Mouse (Mus musculus) hindbrain, embryonic 11.5 days (tissue): Measurements from ENCODE around the gene Samd4b. TPM values are rescaled to one million over a fixed set of nuclear protein-coding genes. Genes with fewer than 3 reads are reported as not detected.
"Not testable (repeated sequence)": the region's sequence is repeated elsewhere in the genome, so short reads cannot be mapped to it uniquely, and the experiment has no call there.

Experiments
- ATAC-seq: fragments of 200-750 bp; cut with Nextera tagmentation; 2 replicates; pipeline ENCODE4 v1.8.0; 2017; ENCODE audit warnings: mild to moderate bottlenecking, moderate TSS enrichment, moderate library complexity; ENCODE audit not compliant: low FRiP score
- DNase-seq: peaks from one replicate; pipeline ENCODE4 v3.0.0-alpha.2; 2015; ENCODE audit warnings: low spot score
- H3K27ac ChIP-seq: fragments of 300-500 bp; sonication (generic); 2 replicates; pipeline ENCODE4 v1.5.1; 2014; ENCODE audit warnings: mild to moderate bottlenecking, low read depth, low read length
- H3K27me3 ChIP-seq: fragments of 300-500 bp; sonication (generic); 2 replicates; pipeline ENCODE4 v1.6.1; 2014; ENCODE audit warnings: mild to moderate bottlenecking, low read length, moderate library complexity, mixed read lengths; ENCODE audit not compliant: control insufficient read depth, insufficient read depth
- H3K36me3 ChIP-seq: fragments of 300-500 bp; sonication (generic); 2 replicates; pipeline ENCODE4 v1.6.1; 2014; ENCODE audit warnings: mild to moderate bottlenecking, low read length, moderate library complexity, mixed read lengths; ENCODE audit not compliant: control insufficient read depth, insufficient read depth
- H3K4me1 ChIP-seq: fragments of 300-500 bp; sonication (generic); replicated peaks from 2 replicates; pipeline ENCODE4 v1.6.1; 2014; ENCODE audit warnings: low read length, mixed read lengths; ENCODE audit not compliant: control insufficient read depth, insufficient read depth
- H3K4me2 ChIP-seq: fragments of 300-500 bp; sonication (generic); replicated peaks from 2 replicates; pipeline ENCODE4 v1.6.1; 2014; ENCODE audit warnings: mild to moderate bottlenecking, low read depth, low read length
- H3K4me3 ChIP-seq: fragments of 300-500 bp; sonication (generic); 2 replicates; pipeline ENCODE4 v1.5.1; 2014; ENCODE audit warnings: low read depth, low read length
- H3K9ac ChIP-seq: fragments of 300-500 bp; sonication (generic); 2 replicates; pipeline ENCODE4 v1.6.1; 2014; ENCODE audit warnings: low read depth, low read length
- H3K9me3 ChIP-seq: fragments of 300-500 bp; sonication (generic); 2 replicates; pipeline ENCODE4 v1.6.1; 2016; ENCODE audit warnings: low read length; ENCODE audit not compliant: control insufficient read depth
- WGBS: fragments of 180-500 bp; shearing (Covaris S2); extraction: QIAGEN DNeasy Blood & Tissue Kit; methylation state at CpG from one replicate; pipeline ENCODE4 v1.1.7; 2014; 5-methylcytosine and 5-hydroxymethylcytosine counted together
- polyA plus RNA-seq: library from polyadenylated mRNA; unstranded; fragments of >200 nt; fragmentation: Nextera tagmentation; extraction: Ambion mirVana; gene quantifications from 2 replicates; pipeline ENCODE4 v1.2.1, GENCODE M21; 2014

Samd4b gene
- polyA plus RNA-seq, 1 experiment from 2014 or later = 27.4 TPM

- Histone ChIP-seq H3K4me3 (peak overlapping the region; percentile 10; the same call in 1 of the 2 replicates), H3K4me2 (peak overlapping the region; percentile 31), H3K9me3 (no peaks in the 10 kb centered on the region), H3K9ac (no peak overlapping the region), H3K4me1 (no peaks in the 10 kb centered on the region), H3K27ac (no peak overlapping the region), H3K27me3 (peaks cover 17% of the 10 kb centered on the region), H3K36me3 (no peaks in the 10 kb centered on the region)
- DNase-seq = no peak
- WGBS = 1% methylated on average over 20 of the region's 22 CpGs
- no peak for ATAC-seq
Observed at GRCm38 (mm10) chr7:28546649-28547048, 51.3 kb downstream of the Samd4b start.

DNA sequence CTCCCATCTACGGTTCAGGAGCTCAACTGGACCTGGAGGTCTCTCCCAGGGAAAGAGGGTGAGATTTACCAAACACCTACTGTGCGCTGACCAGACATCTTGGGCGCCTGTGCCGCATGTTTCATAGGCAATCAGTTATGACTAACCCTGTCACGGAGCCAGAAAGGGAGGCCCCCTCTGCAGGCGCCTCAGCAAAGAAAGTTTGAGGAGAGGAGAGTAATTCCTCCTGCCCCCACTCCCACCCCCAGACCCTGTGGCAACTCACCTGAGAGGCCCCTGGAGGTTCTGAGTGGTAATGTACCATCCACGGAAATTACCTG lies 52.1 kb downstream of the Samd4b start:
- Histone ChIP-seq H3K4me3 (no peak overlapping the region), H3K36me3 (no peaks in the 10 kb centered on the region), H3K4me2 (no peak overlapping the region), H3K9me3 (no peaks in the 10 kb centered on the region), H3K9ac (no peak overlapping the region), H3K27me3 (peaks cover 17% of the 10 kb centered on the region), H3K27ac (no peak overlapping the region), H3K4me1 (no peaks in the 10 kb centered on the region)
- DNase-seq (no peak), ATAC-seq (no peak)
- WGBS = 41% methylated on average over 7 of the region's 7 CpGs

GRCm38 (mm10) chr7:28545048-28545890 lies 52.7 kb downstream of the Samd4b start:
- H3K4me2 ChIP-seq = no peak overlapping the region
- H3K36me3 ChIP-seq = no peaks in the 10 kb centered on the region
- no peak overlapping the region for H3K4me3 ChIP-seq
- H3K27ac ChIP-seq = no peak overlapping the region
- H3K9ac ChIP-seq = no peak overlapping the region
- peak; percentile 52 for DNase-seq
- peak; percentile 31; the same call in 1 of the 2 replicates for ATAC-seq
- WGBS = 23% methylated on average over 14 of the region's 14 CpGs
- no peaks in the 10 kb centered on the region for H3K9me3 ChIP-seq
- H3K4me1 ChIP-seq = no peaks in the 10 kb centered on the region
- peaks cover 17% of the 10 kb centered on the region for H3K27me3 ChIP-seq

DNA sequence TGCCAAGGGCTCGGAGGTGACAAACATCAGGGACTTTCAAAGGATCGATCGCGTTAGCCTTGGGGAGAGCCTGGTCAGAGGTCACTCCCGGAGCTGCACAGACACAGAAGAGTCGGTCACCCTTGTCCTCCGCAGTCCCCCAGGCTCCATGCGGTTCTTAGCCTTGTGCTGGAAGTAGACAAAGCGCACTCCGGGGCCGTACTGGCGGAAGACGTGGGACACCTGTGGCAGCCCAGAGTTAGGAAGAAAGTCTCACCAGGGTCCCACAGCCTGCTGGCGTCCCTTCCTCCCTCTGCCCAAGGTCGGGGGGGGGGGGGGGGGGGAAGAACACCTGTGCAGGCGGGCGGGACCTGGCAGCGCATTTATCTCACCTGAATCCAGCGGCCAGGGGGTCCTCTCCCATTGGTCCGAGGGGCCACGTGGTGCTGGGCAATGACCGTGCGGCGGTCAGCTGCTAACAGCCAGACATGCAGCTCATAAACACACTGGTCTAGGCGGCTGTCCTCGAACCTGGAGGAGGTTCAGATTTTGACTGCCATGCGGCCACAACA lies 53.8 kb downstream of the Samd4b start:
- Histone ChIP-seq H3K27me3 (peaks cover 17% of the 10 kb centered on the region), H3K36me3 (no peaks in the 10 kb centered on the region), H3K27ac (no peak overlapping the region), H3K9ac (no peak overlapping the region), H3K9me3 (no peaks in the 10 kb centered on the region), H3K4me1 (no peaks in the 10 kb centered on the region), H3K4me3 (peak overlapping the region; percentile 18), H3K4me2 (peak overlapping the region; percentile 44)
- ATAC-seq = peak; percentile 43; the same call in 1 of the 2 replicates
- WGBS = 3% methylated on average over 22 of the region's 27 CpGs
- peak; percentile 35 for DNase-seq

DNA sequence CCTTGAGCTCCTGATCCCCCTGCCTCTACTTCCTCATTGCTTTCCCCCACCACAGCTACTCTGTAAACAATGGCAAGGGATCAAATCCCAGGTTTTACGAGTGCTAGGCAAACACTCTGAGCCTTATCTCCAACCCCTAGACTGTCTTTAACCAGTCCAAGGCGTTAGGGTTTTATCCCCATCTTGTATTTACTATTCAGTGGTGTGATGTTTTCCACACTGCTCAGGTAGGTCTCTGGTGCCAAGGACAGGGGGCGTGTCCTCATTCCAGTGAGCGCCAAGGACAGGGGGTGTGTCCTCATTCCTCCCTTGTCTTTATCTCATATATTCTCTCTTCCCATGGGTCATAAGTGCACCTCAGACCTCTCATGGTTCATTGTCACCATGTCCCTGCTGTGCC lies 57.4 kb downstream of the Samd4b start, which contains the start of gene Sycn:
Sycn (plus strand) TSS at position 360 of the 400 bp plus-strand sequence.
- Histone ChIP-seq H3K27me3 (peaks cover 4% of the 10 kb centered on the region), H3K9ac (no peak within 1 kb of the TSS), H3K9me3 (no peaks in the 10 kb centered on the region), H3K4me2 (no peak within 1 kb of the TSS), H3K4me1 (no peaks in the 10 kb centered on the region), H3K4me3 (no peak within 1 kb of the TSS), H3K36me3 (no peaks in the 10 kb centered on the region), H3K27ac (no peak within 1 kb of the TSS)
- ATAC-seq (no peak), DNase-seq (no peak)
- 87% methylated on average over 4 of the region's 4 CpGs for WGBS

DNA sequence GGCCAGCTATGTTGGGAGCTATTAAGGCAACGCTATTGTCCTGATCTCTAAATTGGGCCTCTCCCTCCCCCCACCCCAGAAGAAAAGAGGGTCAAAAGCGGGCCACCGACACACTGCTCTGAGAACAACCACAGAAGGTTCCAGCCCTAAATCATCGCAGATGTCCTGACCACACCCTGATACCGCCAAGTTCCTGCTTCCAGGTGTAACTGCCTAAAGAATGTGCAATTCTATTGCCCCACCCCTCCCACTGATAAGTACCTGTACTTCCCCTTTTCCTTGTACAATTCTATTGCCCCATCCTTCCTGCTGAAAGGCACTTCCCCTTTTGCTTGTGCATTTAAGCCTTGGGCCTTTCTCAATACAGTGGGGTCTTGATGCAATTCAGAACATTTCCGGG lies 59.1 kb downstream of the Samd4b start:
- H3K36me3 ChIP-seq, H3K9ac ChIP-seq, H3K27ac ChIP-seq, H3K27me3 ChIP-seq, H3K4me1 ChIP-seq, H3K9me3 ChIP-seq, DNase-seq, H3K4me3 ChIP-seq, H3K4me2 ChIP-seq, ATAC-seq: not testable (repeated sequence)
- 94% methylated on average over 6 of the region's 6 CpGs for WGBS

DNA sequence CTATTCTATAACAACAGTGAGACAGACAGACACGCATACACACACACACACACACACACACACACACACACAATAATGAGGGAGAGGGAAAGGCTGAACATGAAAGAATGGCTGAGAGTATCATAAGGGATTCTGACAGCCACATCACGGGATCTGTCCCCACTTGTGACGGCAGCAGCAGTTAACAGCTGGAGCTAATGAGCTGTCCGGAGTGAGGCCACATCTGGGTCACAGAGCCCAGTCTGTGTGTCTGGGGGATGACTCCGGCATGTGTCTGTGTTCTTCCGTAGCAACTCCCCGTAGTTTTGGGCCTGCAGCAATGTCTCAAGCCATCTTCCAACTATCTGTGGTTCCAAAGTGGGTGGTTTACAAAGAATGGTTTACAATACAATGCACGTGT lies 65.9 kb downstream of the Samd4b start:
- no peak for ATAC-seq

GRCm38 (mm10) chr7:28527922-28528719 lies 69.8 kb downstream of the Samd4b start:
- Histone ChIP-seq H3K4me1 (no peaks in the 10 kb centered on the region), H3K9ac (no peak overlapping the region), H3K4me2 (no peak overlapping the region), H3K27me3 (no peaks in the 10 kb centered on the region), H3K27ac (no peak overlapping the region), H3K36me3 (no peaks in the 10 kb centered on the region), H3K9me3 (no peaks in the 10 kb centered on the region), H3K4me3 (no peak overlapping the region)
- 13% methylated on average over 19 of the region's 19 CpGs for WGBS
- no peak for ATAC-seq
- DNase-seq = peak; percentile 86

More for the DNA sequence above, 65.9 kb downstream of the Samd4b start:
- H3K9ac ChIP-seq = no peak overlapping the region
- no peak overlapping the region for H3K4me2 ChIP-seq
- DNase-seq = no peak
- no peaks in the 10 kb centered on the region for H3K27me3 ChIP-seq
- WGBS = 78% methylated on average over 8 of the region's 8 CpGs
- no peaks in the 10 kb centered on the region for H3K4me1 ChIP-seq
- H3K4me3 ChIP-seq = no peak overlapping the region
- no peak overlapping the region for H3K27ac ChIP-seq
- no peaks in the 10 kb centered on the region for H3K9me3 ChIP-seq
- H3K36me3 ChIP-seq = no peaks in the 10 kb centered on the region
